Mouse (Mus musculus) B cell, adult 2 months (primary cell): ENCODE measurements around the gene Zfp62.

Experiments used
- DNase-seq, 2 experiments: peaks; one replicate each; pipeline ENCODE4 v3.0.0; 2022

Zfp62 gene

DNA sequence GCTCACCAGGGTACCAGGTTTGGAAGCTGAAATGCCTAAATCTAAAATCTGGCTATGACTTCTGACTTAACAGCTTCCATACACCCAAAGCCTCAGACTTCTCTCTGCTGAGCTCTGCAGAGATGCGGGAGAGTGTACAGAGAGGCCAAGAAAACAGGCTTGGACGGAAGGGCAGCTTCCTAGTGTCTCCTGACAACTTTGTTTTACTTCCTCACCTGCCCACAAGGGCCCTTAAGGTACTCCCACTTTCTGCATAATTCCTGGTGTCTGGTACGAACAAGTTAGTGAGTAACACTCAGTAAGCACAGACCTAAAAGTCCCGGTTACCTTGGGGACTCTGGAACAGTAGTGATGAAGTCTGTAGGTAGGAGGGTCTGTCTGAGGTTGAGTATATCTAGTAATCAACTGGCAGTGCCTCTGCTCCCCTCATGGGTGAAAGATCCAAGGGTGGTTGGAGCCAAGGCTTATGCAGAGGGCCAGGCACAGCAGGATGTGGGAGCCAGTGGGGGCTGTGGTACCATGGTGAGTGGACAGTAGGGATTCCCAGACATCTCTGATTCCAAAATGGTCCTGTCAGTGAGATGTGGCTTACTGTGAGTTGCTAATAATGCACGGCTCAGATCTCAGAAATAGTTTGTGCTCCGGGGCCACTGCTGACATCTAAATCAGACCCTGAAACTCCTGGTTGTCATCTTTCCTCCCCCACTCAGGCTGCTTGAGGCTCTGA is 46.0 kb downstream of the Zfp62 start:
- DNase-seq = peak in 1 of 2 experiments; percentile 28

DNA sequence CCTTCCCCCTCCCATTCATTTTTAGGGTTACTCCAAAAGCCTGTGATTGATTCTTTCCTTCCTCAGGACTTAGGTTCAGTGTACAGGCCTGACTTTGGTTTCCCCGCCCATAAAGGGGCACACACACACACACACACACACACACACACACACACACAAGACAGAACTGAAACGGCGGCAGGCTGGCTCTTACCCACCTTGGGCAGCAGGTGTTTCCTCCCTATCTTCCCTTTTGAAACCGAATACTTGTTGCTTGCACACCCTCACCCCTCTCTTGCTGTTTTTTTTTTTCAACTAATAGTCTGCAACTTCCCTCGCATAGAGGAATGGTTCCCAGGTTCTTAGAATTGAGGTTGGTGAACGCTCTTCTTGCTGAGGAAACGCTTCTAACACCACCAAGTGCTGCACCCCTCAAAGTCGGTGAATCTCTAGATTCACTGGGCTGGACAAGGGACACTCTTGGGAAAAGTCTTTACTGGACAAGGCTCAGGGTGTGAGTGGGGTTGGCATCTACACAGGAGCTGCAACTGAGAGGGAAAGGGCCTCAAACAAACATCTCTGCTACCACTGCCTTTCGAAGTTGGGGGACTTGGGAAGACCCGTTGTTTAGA is 46.8 kb downstream of the Zfp62 start:
- DNase-seq = peak; percentile 84 to 88

DNA sequence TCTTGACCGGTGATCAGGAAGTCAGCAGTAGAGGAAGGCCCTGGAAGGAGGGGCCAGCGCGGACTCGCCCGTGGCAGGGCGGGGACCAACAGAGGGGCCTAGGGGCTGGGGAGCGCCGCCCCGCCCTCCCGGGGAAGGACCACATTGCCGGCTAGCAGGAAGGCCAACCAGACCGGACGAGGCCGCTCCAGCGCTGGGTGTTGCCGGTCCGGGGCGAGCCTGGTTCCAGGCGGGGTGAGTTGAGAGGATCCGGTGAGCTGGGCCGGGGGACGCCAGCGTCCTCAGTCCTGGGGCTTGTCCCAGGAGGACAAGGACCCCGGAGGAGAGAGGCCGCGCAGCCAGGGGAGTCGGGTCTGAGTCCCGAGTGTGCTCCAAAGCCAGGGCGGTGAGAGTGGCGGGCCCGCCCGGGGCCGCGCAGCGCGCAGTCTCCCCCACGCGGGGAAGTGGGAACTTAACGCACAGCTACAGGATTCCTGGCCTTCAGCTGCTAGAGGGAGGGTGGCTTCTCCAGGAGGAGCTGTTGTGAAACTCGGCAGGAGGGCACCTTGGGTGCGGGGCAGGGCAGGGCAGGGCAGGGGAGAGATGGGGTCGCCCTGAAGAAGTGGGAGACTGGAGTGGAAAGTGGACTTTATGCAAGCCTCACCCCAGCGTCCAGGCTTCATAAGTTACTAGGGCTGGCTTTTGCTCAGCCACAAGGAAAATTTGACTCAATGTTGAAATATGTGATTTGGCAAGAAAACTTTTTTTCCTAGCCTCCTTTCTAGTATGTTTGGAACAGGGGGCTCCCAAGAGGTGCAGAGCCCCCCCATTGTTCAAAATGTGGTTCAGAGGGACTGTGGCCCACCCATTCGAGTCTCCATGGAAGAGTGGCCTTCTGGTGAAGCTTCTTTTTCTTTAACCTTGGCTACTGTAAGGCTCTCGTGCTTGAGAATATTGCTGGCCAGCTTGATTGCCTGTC is 47.6 kb downstream of the Zfp62 start:
- peak; percentile 81 to 82 for DNase-seq

GRCm38 (mm10) chr11:49251380-49251761 is 48.3 kb downstream of the Zfp62 start:
- no peak for DNase-seq

DNA sequence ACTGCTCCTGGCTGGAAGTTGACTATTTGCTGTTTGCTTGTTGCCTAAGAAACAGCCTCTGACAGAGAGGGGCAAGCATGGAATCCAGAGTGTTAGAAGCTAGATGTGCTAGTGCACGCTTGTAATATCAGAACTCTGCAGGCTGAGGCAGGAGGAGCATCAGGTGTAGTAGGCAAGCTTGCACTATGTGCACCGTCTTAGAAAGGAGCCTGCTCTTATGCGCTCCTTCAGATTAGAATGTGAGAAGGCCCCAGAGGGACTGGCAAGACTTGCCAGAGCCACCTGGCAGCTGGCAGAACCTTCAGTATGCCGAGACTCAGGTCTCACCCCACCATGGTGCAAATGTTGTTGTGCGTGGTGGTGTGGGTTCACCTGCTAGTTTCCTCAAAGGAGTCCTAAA is 49.0 kb downstream of the Zfp62 start:
- DNase-seq = no peak

GRCm38 (mm10) chr11:49253035-49253434 is 49.9 kb downstream of the Zfp62 start:
- no peak for DNase-seq

- no peak for DNase-seq
These were observed 56.2 kb downstream of the Zfp62 start for GRCm38 (mm10) chr11:49259296-49259695.

DNA sequence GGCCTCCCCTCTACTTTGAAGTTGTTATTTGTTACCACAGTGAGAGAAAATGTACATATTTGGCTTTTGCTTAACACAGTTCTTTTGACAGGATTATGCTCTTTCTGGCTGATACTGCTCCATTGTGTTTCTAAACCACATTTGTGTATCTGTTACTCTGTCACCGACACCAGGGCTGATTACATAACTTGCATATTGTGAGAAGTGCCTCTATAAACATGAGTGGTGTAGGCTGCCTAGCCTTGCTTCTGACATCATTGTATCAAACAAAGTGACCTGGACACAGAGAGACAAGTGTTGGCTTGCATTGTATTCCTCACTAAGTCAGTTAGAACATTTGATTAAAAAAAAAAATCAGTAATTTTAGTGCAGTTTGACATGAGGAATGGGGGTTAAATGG is 56.7 kb downstream of the Zfp62 start:
- no peak for DNase-seq

- no peak for DNase-seq
These were observed 57.7 kb downstream of the Zfp62 start for GRCm38 (mm10) chr11:49260598-49261312.

DNA sequence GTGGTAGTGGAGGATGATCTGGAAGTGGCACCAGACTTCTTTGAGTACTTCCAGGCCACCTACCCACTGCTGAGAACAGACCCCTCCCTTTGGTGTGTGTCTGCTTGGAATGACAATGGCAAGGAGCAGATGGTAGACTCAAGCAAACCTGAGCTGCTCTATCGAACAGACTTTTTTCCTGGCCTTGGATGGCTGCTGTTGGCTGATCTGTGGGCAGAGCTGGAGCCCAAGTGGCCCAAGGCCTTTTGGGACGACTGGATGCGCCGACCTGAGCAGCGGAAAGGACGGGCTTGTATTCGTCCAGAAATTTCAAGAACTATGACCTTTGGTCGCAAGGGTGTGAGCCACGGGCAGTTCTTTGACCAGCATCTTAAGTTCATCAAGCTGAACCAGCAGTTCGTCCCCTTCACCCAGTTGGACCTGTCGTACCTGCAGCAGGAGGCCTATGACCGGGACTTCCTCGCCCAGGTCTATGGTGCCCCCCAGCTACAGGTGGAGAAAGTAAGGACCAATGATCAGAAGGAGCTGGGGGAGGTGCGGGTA is 58.3 kb downstream of the Zfp62 start:
- DNase-seq = no peak

DNA sequence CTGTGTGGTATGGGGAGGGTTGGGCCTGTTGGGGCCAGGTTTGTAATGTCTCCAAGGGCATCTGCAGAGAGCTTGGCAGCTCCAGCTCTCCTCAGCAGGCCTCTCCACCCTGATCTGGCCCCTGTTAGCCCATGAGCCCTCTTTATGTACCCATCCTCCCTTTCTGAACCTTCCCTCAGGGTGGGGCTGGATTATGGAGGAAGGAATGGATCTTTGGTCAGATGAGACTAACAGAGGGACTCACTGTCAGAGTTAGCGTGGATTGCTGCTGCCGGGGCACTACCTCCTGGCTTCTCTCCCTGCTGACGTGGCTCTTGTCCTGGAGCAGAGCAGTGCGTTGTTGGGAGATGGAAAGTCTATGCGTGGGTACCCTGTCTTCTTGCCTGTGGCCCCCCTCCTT is 59.2 kb downstream of the Zfp62 start:
- no peak for DNase-seq

GRCm38 (mm10) chr11:49263149-49263548 is 60.1 kb downstream of the Zfp62 start:
- DNase-seq = no peak

DNA sequence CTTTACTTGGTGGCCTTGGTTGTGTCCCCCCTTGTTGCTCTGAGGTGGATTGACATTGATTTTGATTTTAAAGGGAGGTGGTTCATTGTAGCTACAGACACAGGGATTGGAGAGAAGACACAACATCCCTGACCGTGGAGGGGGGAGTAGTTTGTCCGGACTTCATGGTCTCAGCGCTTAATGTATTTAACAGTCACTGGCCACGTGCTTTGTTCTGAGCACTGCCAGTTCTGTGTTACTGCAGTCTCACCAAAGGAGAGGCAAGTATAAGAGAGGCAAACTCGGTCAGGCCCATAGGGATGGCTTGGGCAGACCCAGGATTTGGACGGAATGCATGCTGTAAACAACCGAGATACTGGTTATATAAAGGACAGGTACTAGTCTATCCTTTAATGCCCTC is 61.0 kb downstream of the Zfp62 start:
- no peak for DNase-seq

DNA sequence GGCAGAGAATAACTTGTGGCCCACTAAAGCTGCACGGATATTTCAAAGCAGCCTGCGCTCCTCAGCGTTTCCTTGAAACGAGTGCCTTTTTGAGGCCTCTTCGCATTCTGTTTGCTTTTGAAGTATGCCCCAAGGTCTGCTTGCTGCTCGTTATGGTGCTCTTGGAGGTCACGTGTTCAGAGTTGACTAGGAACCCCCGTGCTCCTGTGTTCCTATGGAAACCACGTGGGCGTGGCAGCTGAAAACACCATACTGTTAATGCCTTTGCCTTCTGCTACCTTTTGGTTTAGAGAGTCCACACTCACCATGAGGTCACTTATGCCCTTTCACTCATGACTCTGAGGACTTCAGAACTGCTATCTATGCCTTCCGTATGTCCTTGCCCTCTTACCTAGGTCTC is 61.5 kb downstream of the Zfp62 start:
- no peak for DNase-seq

- DNase-seq = no peak
These were observed 62.0 kb downstream of the Zfp62 start for GRCm38 (mm10) chr11:49265101-49265500.

DNA sequence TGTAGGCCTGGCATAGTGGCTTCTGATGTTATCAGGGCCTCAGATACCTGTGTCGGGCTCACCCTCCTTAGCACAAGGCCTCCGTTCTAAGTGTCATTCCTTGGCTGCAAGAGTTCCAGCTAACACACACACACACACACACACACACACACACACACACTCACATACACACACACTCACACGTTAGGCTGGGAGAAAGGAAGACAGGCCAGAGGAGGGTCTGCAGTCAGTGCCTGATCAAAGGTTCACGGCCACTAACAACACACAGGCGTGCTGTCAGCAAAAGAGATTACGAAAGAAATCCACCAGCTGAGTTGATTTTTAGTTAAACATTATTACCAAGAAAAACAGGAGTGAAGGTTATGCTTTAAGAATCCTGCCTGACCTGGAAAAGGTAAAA is 63.6 kb downstream of the Zfp62 start:
- no peak for DNase-seq

DNA sequence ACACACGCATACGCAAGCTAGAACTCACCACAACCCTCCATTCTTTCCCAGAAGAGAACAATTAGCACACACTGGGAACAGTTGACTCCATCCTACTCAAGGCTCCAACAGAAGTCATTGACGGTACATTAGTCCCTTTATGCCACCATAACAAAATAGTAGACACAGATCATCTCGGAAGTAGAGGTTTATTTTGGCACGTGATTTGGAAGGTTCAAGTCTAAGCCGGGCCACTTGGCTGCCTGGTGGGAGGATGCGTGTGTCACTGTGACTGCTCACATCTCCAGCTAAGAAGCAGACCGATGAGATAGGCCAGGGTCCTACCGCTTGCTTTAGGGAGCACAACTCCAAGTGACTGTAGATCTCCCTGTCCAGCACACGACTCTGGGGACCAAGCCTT is 64.2 kb downstream of the Zfp62 start:
- no peak for DNase-seq

DNA sequence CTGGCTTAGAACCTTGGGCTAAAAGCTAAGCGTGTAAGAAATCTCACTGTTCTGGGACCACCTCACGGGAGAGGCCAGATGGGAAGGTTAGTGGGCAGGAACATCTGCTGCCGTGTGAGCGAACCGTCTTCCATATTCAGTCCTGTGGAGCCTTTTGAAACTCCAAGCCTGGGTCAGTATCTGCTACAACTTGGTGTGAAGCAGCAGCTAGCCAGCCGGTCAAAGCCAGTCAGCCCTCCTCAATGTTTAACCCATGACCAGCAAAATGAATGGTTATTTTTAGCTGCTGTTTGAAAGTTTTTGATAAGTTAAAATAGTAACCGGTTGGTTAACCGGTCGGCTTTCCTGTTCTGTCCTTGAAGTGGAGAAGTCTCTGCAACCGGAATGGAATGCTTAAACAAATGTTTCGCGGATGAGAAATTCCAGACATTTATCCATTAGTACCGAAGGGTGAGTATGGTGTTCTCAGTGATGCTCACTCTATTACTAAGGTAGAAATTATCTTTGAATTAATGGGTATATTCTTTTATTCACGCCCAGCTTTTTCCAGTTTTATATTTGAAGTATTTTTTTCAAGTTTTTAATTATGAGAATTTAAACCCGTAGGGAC is 65.0 kb downstream of the Zfp62 start:
- DNase-seq = no peak
